Mouse (Mus musculus) liver, postnatal 0 days (tissue): ENCODE results near the gene Olfr1502. TPM values are rescaled to one million over a fixed set of nuclear protein-coding genes. Genes with fewer than 3 reads are reported as not detected.

Source experiments
- ATAC-seq: fragments of 200-750 bp; cut with Nextera tagmentation; 2 replicates; pipeline ENCODE4 v1.8.0; 2017; ENCODE audit warnings: mild to moderate bottlenecking, moderate library complexity
- DNase-seq: peaks from one replicate; pipeline ENCODE4 v3.0.0-alpha.2; 2016
- H3K27ac ChIP-seq: fragments of 300-500 bp; sonication (generic); 2 replicates; pipeline ENCODE4 v1.5.1; 2014; ENCODE audit warnings: antibody characterized with exemption, moderate library complexity, mild to moderate bottlenecking, low read depth
- H3K27me3 ChIP-seq: fragments of 300-500 bp; sonication (generic); 2 replicates; pipeline ENCODE4 v1.6.1; 2014; ENCODE audit warnings: low read length, control low read depth, mixed read lengths; ENCODE audit not compliant: insufficient read depth
- H3K36me3 ChIP-seq: fragments of 300-500 bp; sonication (generic); replicated peaks from 2 replicates; pipeline ENCODE4 v1.6.1; 2014; ENCODE audit warnings: mild to moderate bottlenecking, control low read depth, low read length, moderate library complexity, mixed read lengths; ENCODE audit not compliant: insufficient read depth
- H3K4me1 ChIP-seq: fragments of 300-500 bp; sonication (generic); 2 replicates; pipeline ENCODE4 v1.6.1; 2014; ENCODE audit warnings: antibody characterized with exemption, mild to moderate bottlenecking, control low read depth; ENCODE audit not compliant: insufficient read depth
- H3K4me2 ChIP-seq: fragments of 300-500 bp; sonication (generic); 2 replicates; pipeline ENCODE4 v1.6.1; 2014; ENCODE audit warnings: low read depth, mild to moderate bottlenecking, low read length, moderate library complexity, mixed read lengths
- H3K4me3 ChIP-seq: fragments of 300-500 bp; sonication (generic); 2 replicates; pipeline ENCODE4 v1.5.1; 2014; ENCODE audit warnings: low read depth, low read length
- H3K9ac ChIP-seq: fragments of 300-500 bp; sonication (generic); replicated peaks from 2 replicates; pipeline ENCODE4 v1.6.1; 2014; ENCODE audit warnings: mild to moderate bottlenecking, moderate library complexity
- H3K9me3 ChIP-seq: fragments of 300-500 bp; sonication (generic); 2 replicates; pipeline ENCODE4 v1.6.1; 2016; ENCODE audit warnings: mild to moderate bottlenecking, control low read depth, low read length, mixed read lengths
- CTCF ChIP-seq: sonication (generic); IDR thresholded peaks from 2 replicates; pipeline ENCODE4 v1.5.1; 2016; ENCODE audit warnings: antibody characterized with exemption, low read depth
- EP300 ChIP-seq: IDR thresholded peaks from 2 replicates; pipeline ENCODE4 v1.6.1; 2016; ENCODE audit warnings: antibody characterized with exemption, low read depth, mild to moderate bottlenecking
- WGBS: fragments of 180-500 bp; shearing (Covaris S2); extraction: QIAGEN DNeasy Blood & Tissue Kit; methylation state at CpG from one replicate; pipeline ENCODE4 v1.1.7; 2014; ENCODE audit not compliant: insufficient replicate concordance; 5-methylcytosine and 5-hydroxymethylcytosine counted together
- polyA plus RNA-seq: library from polyadenylated mRNA; unstranded; fragments of >200 nt; fragmentation: Nextera tagmentation; extraction: Ambion mirVana; gene quantifications from 2 replicates; pipeline ENCODE4 v1.2.1, GENCODE M21; 2015

Gene Olfr1502
- polyA plus RNA-seq, 1 experiment from 2014 or later, result not detected

- ATAC-seq (no peak), DNase-seq (no peak)
- H3K4me2 ChIP-seq, result no peak within 1 kb of the TSS
- 39% methylated on average over 1 of the region's 1 CpGs for WGBS
- no peak within 1 kb of the TSS for H3K9ac ChIP-seq
- H3K36me3 ChIP-seq, result no peaks in the 10 kb centered on the region
- no peaks in the 10 kb centered on the region for H3K9me3 ChIP-seq
- no peak within 1 kb of the TSS for H3K4me3 ChIP-seq
- TF ChIP-seq EP300 (no peak), CTCF (no peak)
- no peak within 1 kb of the TSS for H3K27ac ChIP-seq
- H3K4me1 ChIP-seq, result no peaks in the 10 kb centered on the region
- H3K27me3 ChIP-seq, result no peaks in the 10 kb centered on the region
These were observed 36.2 kb downstream of the Olfr1502 start, which contains the start of gene Olfr1504 for GRCm38 (mm10) chr19:13897828-13898227. Olfr1504 (minus strand) TSS chr19:13897928.

Other genes starting within 250 kb of the Olfr1502 start
- not detected in 2 replicates for gene Olfr1487, start 244.4 kb upstream of the Olfr1502 start, polyA plus RNA-seq
- not detected in 2 replicates for gene Olfr1489, start 230.2 kb upstream of the Olfr1502 start, polyA plus RNA-seq
- gene Olfr1490, start 210.7 kb upstream of the Olfr1502 start, polyA plus RNA-seq, result not detected in 2 replicates
- not detected in 2 replicates for gene Olfr1491, start 164.5 kb upstream of the Olfr1502 start, polyA plus RNA-seq
- gene Olfr1493-ps1, start 138.5 kb upstream of the Olfr1502 start, polyA plus RNA-seq, result not detected in 2 replicates
- not detected in 2 replicates for gene Olfr1494, start 122.1 kb upstream of the Olfr1502 start, polyA plus RNA-seq
- gene Olfr1495, start 97.2 kb upstream of the Olfr1502 start, polyA plus RNA-seq, result not detected in 2 replicates
- not detected in 2 replicates for gene Olfr1496, start 83.9 kb upstream of the Olfr1502 start, polyA plus RNA-seq
- not detected in 2 replicates for gene Olfr1497, start 63.6 kb upstream of the Olfr1502 start, polyA plus RNA-seq
- gene Olfr1499, start 42.3 kb upstream of the Olfr1502 start, polyA plus RNA-seq, result not detected in 2 replicates
- not detected in 2 replicates for gene Olfr1500, start 31.3 kb upstream of the Olfr1502 start, polyA plus RNA-seq
- gene Olfr1501, start 11.1 kb upstream of the Olfr1502 start, polyA plus RNA-seq, result not detected in 2 replicates
- not detected in 2 replicates for gene Olfr1504, start 36.1 kb downstream of the Olfr1502 start, polyA plus RNA-seq
- gene Olfr1505, start 51.7 kb downstream of the Olfr1502 start, polyA plus RNA-seq, result not detected in 2 replicates